Mouse (Mus musculus): ENCODE measurements around the gene Chd8.

DNA sequence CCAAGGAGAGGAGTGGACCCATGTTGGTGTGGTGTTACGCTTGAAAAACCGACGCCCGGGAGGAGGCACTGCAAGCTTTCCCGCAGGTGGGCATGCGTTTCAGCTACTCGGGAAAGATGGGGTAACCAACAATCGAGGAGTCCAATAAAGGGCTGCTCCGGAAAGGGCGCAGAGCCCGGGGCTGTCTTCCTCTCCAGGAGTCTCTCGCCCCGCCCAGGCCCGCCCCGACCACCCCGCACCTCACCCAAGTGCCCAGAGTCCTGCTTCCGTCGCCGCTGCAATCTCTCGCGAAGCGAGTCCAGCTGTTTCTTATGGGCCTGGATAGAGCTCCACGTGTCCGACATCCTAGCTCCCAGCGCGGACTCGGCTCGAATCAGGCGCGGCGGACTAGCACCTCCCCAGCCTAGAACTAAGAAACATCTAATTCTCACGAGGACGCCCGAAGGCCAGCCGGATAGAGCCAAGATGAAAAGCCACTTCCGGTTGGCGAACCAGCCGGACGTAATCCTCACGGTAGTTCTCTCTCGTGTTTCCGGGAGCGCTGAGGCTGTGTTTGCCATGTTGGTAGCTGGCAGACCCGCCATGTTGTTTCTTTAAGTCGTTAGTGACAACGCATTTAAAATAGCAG is 47.2 kb upstream of the Chd8 start, which contains the start of gene Mettl3:
- TF ChIP-seq CTCF (IDR thresholded peaks at IDR 0.05; ENCODE audit: low read depth) = 0 out of 2 replicates have a peak, but pooled peaks have one; percentile 21
- peak; percentile 29; the same call in 1 of the 2 replicates for TF ChIP-seq EP300 (IDR thresholded peaks at IDR 0.05; ENCODE audit: low read depth)

Data from liver, postnatal 0 days (tissue).